Comparison of ENCODE assay signal across 10 mouse cellular contexts in the genomic region with DNA sequence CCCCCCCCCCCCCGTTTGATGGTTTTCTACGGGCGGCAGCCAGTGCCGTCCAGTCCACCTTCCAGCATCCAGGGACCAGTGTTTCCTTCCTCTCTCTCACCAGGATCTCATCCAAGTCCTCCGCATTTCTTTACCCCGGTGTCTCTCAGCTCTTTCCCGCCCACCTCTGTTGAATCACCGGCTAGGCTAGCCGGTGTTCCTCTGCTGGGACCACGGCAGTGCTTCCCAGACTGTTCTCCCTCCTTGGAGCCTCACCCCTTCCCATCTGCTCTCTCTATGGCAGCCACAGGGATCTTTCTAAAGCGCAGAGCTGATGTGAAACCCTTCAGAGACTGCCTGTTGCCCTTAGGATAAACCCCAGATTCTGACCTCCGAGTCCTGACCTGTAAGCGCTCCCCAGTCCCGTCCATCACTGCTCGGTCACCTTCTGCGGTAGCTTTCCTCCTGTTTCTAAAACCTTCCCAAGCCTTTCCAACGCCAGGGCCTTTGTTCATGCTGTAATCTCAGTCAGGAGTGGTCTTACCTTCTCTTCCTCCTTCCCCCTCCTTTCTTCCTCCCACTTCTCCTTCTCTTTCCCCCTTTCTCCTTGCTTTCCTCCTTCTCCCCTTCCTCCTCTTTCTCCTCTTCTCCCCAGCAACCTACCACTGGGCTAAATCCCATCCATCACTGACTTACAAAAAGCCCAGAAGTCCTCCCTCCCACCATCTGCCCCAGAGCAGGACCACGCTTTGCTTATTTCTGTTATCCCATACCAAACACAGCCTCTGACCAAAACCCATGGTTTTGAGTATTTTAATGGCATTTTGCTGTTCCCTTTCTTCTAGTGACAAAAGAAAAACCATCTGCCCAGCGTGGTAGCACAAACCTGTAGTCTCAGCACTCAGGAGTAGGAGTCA. TPM values are rescaled to one million over a fixed set of nuclear protein-coding genes. Genes with fewer than 3 reads are reported as not detected.
DNase-seq lines count a peak whose midpoint lies in the region; ATAC-seq and TF ChIP-seq lines count a peak whose summit lies in the region.
"Had no signal": no experiment of that assay in that cellular context is flagged by ENCODE, and none has a peak within 500 bp of the region (broad histone marks: within the 10 kb centered on the region; RNA-seq: fewer than 3 reads in every experiment).

No protein-coding gene starts in this region.

- 21% methylated on average over 19 of the region's 19 CpGs for WGBS in heart, embryonic 10.5 days
- WGBS in forebrain, postnatal 0 days = 24% methylated on average over 18 of the region's 19 CpGs
- 18% methylated on average over 19 of the region's 19 CpGs for WGBS in lung, adult 2 months

- no peak for ATAC-seq in forebrain, postnatal 0 days

- peaks cover 4% of the 10 kb centered on the region; the same call in 1 of the 2 replicates for H3K27me3 ChIP-seq in heart, embryonic 10.5 days (ENCODE audit: insufficient read depth, poor library complexity, severe bottlenecking)
- no peaks in the 10 kb centered on the region for H3K27me3 ChIP-seq in ES-Bruce4 (ENCODE audit: control insufficient read depth, insufficient read depth, low read length, poor library complexity, severe bottlenecking)
- H3K27me3 ChIP-seq in forebrain, postnatal 0 days (ENCODE audit: insufficient read depth, low read length) = no peaks in the 10 kb centered on the region

- no peaks in the 10 kb centered on the region for H3K9me3 ChIP-seq in heart, embryonic 10.5 days
- H3K9me3 ChIP-seq in ES-Bruce4 (replicated peaks; ENCODE audit: control insufficient read depth, insufficient read depth, low read length, poor library complexity, severe bottlenecking) = no peaks in the 10 kb centered on the region
- no peaks in the 10 kb centered on the region for H3K9me3 ChIP-seq in forebrain, postnatal 0 days (ENCODE audit: low read length)

- TF ChIP-seq CTCF in ES-Bruce4 (IDR thresholded peaks at IDR 0.05; ENCODE audit: low read depth, low read length) = no peak
- no peak for TF ChIP-seq CTCF in forebrain, postnatal 0 days (IDR thresholded peaks at IDR 0.05; ENCODE audit: low read depth)
- no peak for TF ChIP-seq CTCF in gastrocnemius, adult 2 months (IDR thresholded peaks at IDR 0.05)
- no peak for TF ChIP-seq CTCF in lung, adult 2 months (IDR thresholded peaks at IDR 0.05; ENCODE audit: insufficient read depth, low read length)

- H3K4me1 ChIP-seq in heart, embryonic 10.5 days = no peaks in the 10 kb centered on the region; the same call in 1 of the 2 replicates
- H3K4me1 ChIP-seq in ES-Bruce4 (ENCODE audit: control insufficient read depth, insufficient read depth, low read length) = peaks cover 2% of the 10 kb centered on the region
- H3K4me1 ChIP-seq in forebrain, postnatal 0 days (ENCODE audit: insufficient read depth) = 0 out of 2 replicates have a peak, but pooled peaks cover 3% of the 10 kb centered on the region
- no peaks in the 10 kb centered on the region for H3K4me1 ChIP-seq in lung, adult 2 months (ENCODE audit: control insufficient read depth, insufficient read depth, low read length)

- H3K4me2 ChIP-seq in forebrain, postnatal 0 days (ENCODE audit: low read depth) = no peak overlapping the region

- no peak for TF ChIP-seq EP300 in ES-Bruce4 (IDR thresholded peaks at IDR 0.05; ENCODE audit: insufficient read depth, low read depth, low read length)

- no peaks in the 10 kb centered on the region for H3K36me3 ChIP-seq in heart, embryonic 10.5 days
- no peaks in the 10 kb centered on the region for H3K36me3 ChIP-seq in ES-Bruce4 (ENCODE audit: control insufficient read depth, insufficient read depth, low read length, poor library complexity, severe bottlenecking)
- H3K36me3 ChIP-seq in forebrain, postnatal 0 days (ENCODE audit: insufficient read depth) = no peaks in the 10 kb centered on the region

- H3K4me3 ChIP-seq in heart, embryonic 10.5 days = no peak overlapping the region
- H3K4me3 ChIP-seq in ES-Bruce4 (ENCODE audit: low read depth, low read length) = no peak overlapping the region
- no peak overlapping the region for H3K4me3 ChIP-seq in forebrain, postnatal 0 days (ENCODE audit: low read depth, low read length)
- H3K4me3 ChIP-seq in gastrocnemius, adult 2 months = no peak overlapping the region
- H3K4me3 ChIP-seq in lung, adult 2 months (replicated peaks; ENCODE audit: extremely low read depth, low read depth, low read length) = no peak overlapping the region

- DNase-seq in heart, embryonic 10.5 days (ENCODE audit: low spot score) = no peak
- no peak for DNase-seq in heart, adult 8-10 months (ENCODE audit: low spot score)
- DNase-seq in forebrain, postnatal 0 days = peak; percentile 22
- peak; percentile 71 to 80 for DNase-seq in left cerebral cortex, postnatal 36 days (ENCODE audit: low spot score in 2 of 2)
- DNase-seq in urinary bladder, postnatal 4 days (ENCODE audit: low spot score in 2 of 2) = no peak
- DNase-seq in gastrocnemius, adult 2 months = no peak
- no peak for DNase-seq in lung, adult 2 months

- intact Hi-C loops in left cerebral cortex, postnatal 36 days (cut with DNase I) = no loop called here
- intact Hi-C loops in gastrocnemius, adult 2 months (cut with DNase I) = no loop called here

- H3K27ac ChIP-seq in heart, embryonic 10.5 days = 0 out of 2 replicates have a peak overlapping the region, but pooled peaks have one; percentile 11
- 0 out of 2 replicates have a peak overlapping the region, but pooled peaks have one; percentile 9 for H3K27ac ChIP-seq in ES-Bruce4 (ENCODE audit: insufficient read depth, low read length)
- no peak overlapping the region for H3K27ac ChIP-seq in forebrain, postnatal 0 days (ENCODE audit: low read depth, low read length)
- H3K27ac ChIP-seq in gastrocnemius, adult 2 months = no peak overlapping the region
- H3K27ac ChIP-seq: kidney, postnatal 0 days; liver, embryonic 14.5 days had no signal

- H3K9ac ChIP-seq in ES-Bruce4 (ENCODE audit: low read depth, poor library complexity, severe bottlenecking) = 0 out of 2 replicates have a peak overlapping the region, but pooled peaks have one; percentile 8
- no peak overlapping the region for H3K9ac ChIP-seq in forebrain, postnatal 0 days
- H3K9ac ChIP-seq: liver, embryonic 14.5 days had no signal

- TF ChIP-seq POLR2A in ES-Bruce4 (IDR thresholded peaks at IDR 0.05; ENCODE audit: insufficient read depth, low read length) = no peak
- TF ChIP-seq POLR2A in lung, adult 2 months (IDR thresholded peaks at IDR 0.05; ENCODE audit: borderline replicate concordance, extremely low read depth, low read depth, low read length) = no peak

RNA-seq across cellular contexts. Expression of a gene that starts 14.3 kb away (rescaled TPM):
- 1,049 and 1,325 TPM in 2 replicates for polyA plus RNA-seq in heart, embryonic 10.5 days (2016; fragmentation: Nextera tagmentation; extraction: Ambion mirVana)
- total RNA-seq in heart, adult 8-10 months (2022) = 100 to 1,000 TPM; 205 to 218 (median 216) TPM
- polyA plus RNA-seq in ES-Bruce4 (2011; ENCODE audit: insufficient read depth, insufficient read length, low read depth, missing spikeins) = 319 and 337 TPM in 2 replicates
- total RNA-seq in forebrain, postnatal 0 days (2014; rRNA removed) = 628 and 701 TPM in 2 replicates
- 1,510 and 1,858 TPM in 2 replicates for polyA plus RNA-seq in forebrain, postnatal 0 days (2015; fragmentation: Nextera tagmentation; extraction: Ambion mirVana)
- total RNA-seq in left cerebral cortex, postnatal 36 days (2021) = 100 to 1,000 TPM; 677 to 817 TPM
- 10 to 100 TPM; 38.7 to 60.9 TPM for total RNA-seq in gastrocnemius, adult 2 months (2021)
- 2,050 and 2,118 TPM in 2 replicates for polyA plus RNA-seq in lung, adult 2 months (2012; rRNA removed)

RNA-seq across cellular contexts. Expression of a gene that starts 22.0 kb away (rescaled TPM):
- polyA plus RNA-seq in heart, embryonic 10.5 days (2016; fragmentation: Nextera tagmentation; extraction: Ambion mirVana) = 40.3 and 46.7 TPM in 2 replicates
- total RNA-seq in heart, adult 8-10 months (2022) = 10 to 100 TPM; 25.5 to 27.4 (median 25.8) TPM
- polyA plus RNA-seq in ES-Bruce4 (2011; ENCODE audit: insufficient read depth, insufficient read length, low read depth, missing spikeins) = 21.6 and 22.9 TPM in 2 replicates
- 17.3 and 22.8 TPM in 2 replicates for total RNA-seq in forebrain, postnatal 0 days (2014; rRNA removed)
- 60.5 and 68.0 TPM in 2 replicates for polyA plus RNA-seq in forebrain, postnatal 0 days (2015; fragmentation: Nextera tagmentation; extraction: Ambion mirVana)
- 10 to 100 TPM; 24.2 to 30.0 TPM for total RNA-seq in left cerebral cortex, postnatal 36 days (2021)
- total RNA-seq in gastrocnemius, adult 2 months (2021) = 10 to 100 TPM; 19.1 to 20.3 TPM
- 9.2 and 10.8 TPM in 2 replicates for polyA plus RNA-seq in lung, adult 2 months (2012; rRNA removed)

RNA-seq across cellular contexts. Expression of a gene that starts 22.1 kb away (rescaled TPM):
- polyA plus RNA-seq in heart, embryonic 10.5 days (2016; fragmentation: Nextera tagmentation; extraction: Ambion mirVana) = 22.8 and 25.8 TPM in 2 replicates
- 10 to 100 TPM; 17.5 to 21.2 (median 19.4) TPM for total RNA-seq in heart, adult 8-10 months (2022)
- 12.9 and 17.3 TPM in 2 replicates for polyA plus RNA-seq in ES-Bruce4 (2011; ENCODE audit: insufficient read depth, insufficient read length, low read depth, missing spikeins)
- 21.8 and 25.5 TPM in 2 replicates for total RNA-seq in forebrain, postnatal 0 days (2014; rRNA removed)
- polyA plus RNA-seq in forebrain, postnatal 0 days (2015; fragmentation: Nextera tagmentation; extraction: Ambion mirVana) = 34.8 and 40.2 TPM in 2 replicates
- total RNA-seq in left cerebral cortex, postnatal 36 days (2021) = 10 to 100 TPM; 20.3 to 21.7 TPM
- total RNA-seq in gastrocnemius, adult 2 months (2021) = 10 to 100 TPM; 22.2 to 28.0 TPM
- 11.3 and 12.0 TPM in 2 replicates for polyA plus RNA-seq in lung, adult 2 months (2012; rRNA removed)

RNA-seq across cellular contexts. Expression of a gene that starts 36.1 kb away (rescaled TPM):
- 154 and 293 TPM in 2 replicates for polyA plus RNA-seq in heart, embryonic 10.5 days (2016; fragmentation: Nextera tagmentation; extraction: Ambion mirVana)
- total RNA-seq in heart, adult 8-10 months (2022) = 10 to 100 TPM; 14.2 to 15.5 (median 14.4) TPM
- 107 and 111 TPM in 2 replicates for polyA plus RNA-seq in ES-Bruce4 (2011; ENCODE audit: insufficient read depth, insufficient read length, low read depth, missing spikeins)
- total RNA-seq in forebrain, postnatal 0 days (2014; rRNA removed) = 43.7 and 49.9 TPM in 2 replicates
- 112 and 117 TPM in 2 replicates for polyA plus RNA-seq in forebrain, postnatal 0 days (2015; fragmentation: Nextera tagmentation; extraction: Ambion mirVana)
- total RNA-seq in left cerebral cortex, postnatal 36 days (2021) = 10 to 100 TPM; 62.5 to 70.6 TPM
- 10 to 100 TPM in 1 of 2 experiments, 1 to 10 TPM in 1; 9.3 to 12.1 TPM for total RNA-seq in gastrocnemius, adult 2 months (2021)
- polyA plus RNA-seq in lung, adult 2 months (2012; rRNA removed) = 46.0 and 49.0 TPM in 2 replicates

Comparison
In these comparisons a context has a peak if more than half of its experiments do, and no peak if none do; other contexts are left out.
1. DNase-seq: peak in forebrain, postnatal 0 days (single experiment) and left cerebral cortex, postnatal 36 days (2 of 2); none in heart, embryonic 10.5 days (single experiment), heart, adult 8-10 months (single experiment), urinary bladder, postnatal 4 days (0 of 2), gastrocnemius, adult 2 months (single experiment) and lung, adult 2 months (single experiment).
2. H3K27ac ChIP-seq: peak in heart, embryonic 10.5 days (single experiment) and ES-Bruce4 (single experiment); none in forebrain, postnatal 0 days (single experiment) and gastrocnemius, adult 2 months (single experiment).